Mouse (Mus musculus) ES-Bruce4 (cell line): Measurements from ENCODE around the gene Foxk1.

ENCODE experiments used
- CTCF ChIP-seq: IDR thresholded peaks from one replicate; pipeline ENCODE4 v1.8.1; 2011; ENCODE audit warnings: low read depth, low read length
- EP300 ChIP-seq: IDR thresholded peaks from 2 replicates; pipeline ENCODE4 v1.6.1; 2011; ENCODE audit warnings: low read depth, low read length; ENCODE audit not compliant: insufficient read depth
- POLR2A ChIP-seq: IDR thresholded peaks from one replicate; pipeline ENCODE4 v1.8.1; 2011; ENCODE audit warnings: low read length; ENCODE audit not compliant: insufficient read depth

DNA sequence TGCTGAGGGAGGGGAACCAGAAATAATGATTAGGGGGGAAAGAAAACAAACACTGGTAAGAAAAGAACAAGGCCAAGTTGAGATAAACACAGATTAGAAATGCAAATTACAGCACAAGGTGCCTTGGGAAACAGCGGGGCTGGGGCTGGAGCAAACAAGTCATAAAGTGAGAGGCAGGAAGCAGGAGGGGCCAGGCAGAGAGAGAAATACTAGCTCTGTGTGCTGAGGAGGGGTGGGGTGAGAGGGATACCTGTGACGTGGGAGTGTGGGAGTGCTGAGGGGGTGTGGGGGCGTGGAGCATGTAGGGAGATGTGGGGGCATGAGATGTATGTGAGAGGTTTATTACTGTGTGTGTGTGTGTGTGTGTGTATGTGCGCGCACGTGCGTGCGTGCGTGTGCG is 99.6 kb downstream of the Foxk1 start:
- TF ChIP-seq POLR2A (no peak), CTCF (no peak), EP300 (0 out of 2 replicates have a peak, but pooled peaks have one; percentile 46)
